Mouse (Mus musculus) induced T-regulatory cell, adult 2 months (primary cell): Measurements from ENCODE around the gene Olfr1100.

Experiments
- DNase-seq: peaks from one replicate; pipeline ENCODE4 v3.0.0-alpha.2; 2012; ENCODE audit warnings: low read depth

Olfr1100 gene

GRCm38 (mm10) chr2:86979854-86980253 lies at the start of gene Olfr1100:
Olfr1100 (minus strand) TSS chr2:86979954.
- DNase-seq: no peak

- DNase-seq: no peak
These were observed 47.2 kb upstream of the Olfr1100 start, which contains the start of gene Olfr1104 for GRCm38 (mm10) chr2:87026980-87027379. Olfr1104 (minus strand) TSS chr2:87027080.

- no peak for DNase-seq
These were observed 18.3 kb upstream of the Olfr1100 start, which contains the start of gene Olfr1102 for GRCm38 (mm10) chr2:86998098-86998497. Olfr1102 (plus strand) TSS chr2:86998398.

DNA sequence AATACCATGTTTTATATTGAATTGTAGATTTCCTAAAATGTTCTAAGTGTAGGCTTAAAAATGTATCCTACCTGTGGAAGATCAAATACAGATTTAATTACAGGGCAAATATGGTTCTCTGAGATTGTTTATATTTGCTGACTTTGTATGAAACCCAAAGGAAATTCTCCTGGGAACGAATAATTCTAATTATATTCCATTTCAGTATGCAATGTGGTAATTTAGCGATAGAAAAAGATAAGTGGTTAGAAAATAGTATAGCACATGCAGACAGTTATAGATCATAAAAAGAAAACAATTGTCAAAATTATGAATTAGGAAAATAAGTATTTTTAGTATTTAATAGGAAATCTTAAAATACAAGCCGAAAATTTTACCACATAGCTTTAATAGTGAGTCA lies 11.4 kb upstream of the Olfr1100 start, which contains the start of gene Olfr1101:
TSS of gene Olfr1101 (minus strand) at position 101 of the 400 bp plus-strand sequence.
- no peak for DNase-seq

DNA sequence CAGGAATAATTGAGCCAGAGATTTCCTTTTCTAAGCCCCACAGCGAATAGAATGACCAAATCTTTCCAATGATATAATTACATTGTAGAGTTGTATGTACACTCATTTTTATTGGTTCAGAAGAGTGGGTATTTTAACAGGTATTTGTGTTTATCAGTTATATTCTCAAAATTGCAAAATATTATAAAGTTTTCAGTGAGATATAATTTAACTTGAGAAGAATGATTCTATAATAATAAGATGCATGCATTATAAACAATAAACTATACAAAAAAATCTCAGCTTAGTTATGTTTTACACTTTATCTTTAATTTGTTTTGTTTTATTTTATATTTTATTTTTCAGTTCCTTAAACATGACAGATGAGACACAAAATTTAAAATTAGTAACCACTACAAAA lies 19.2 kb downstream of the Olfr1100 start, which contains the start of gene Olfr1099:
TSS of gene Olfr1099 (minus strand) at position 101 of the 400 bp plus-strand sequence.
- DNase-seq: no peak

DNA sequence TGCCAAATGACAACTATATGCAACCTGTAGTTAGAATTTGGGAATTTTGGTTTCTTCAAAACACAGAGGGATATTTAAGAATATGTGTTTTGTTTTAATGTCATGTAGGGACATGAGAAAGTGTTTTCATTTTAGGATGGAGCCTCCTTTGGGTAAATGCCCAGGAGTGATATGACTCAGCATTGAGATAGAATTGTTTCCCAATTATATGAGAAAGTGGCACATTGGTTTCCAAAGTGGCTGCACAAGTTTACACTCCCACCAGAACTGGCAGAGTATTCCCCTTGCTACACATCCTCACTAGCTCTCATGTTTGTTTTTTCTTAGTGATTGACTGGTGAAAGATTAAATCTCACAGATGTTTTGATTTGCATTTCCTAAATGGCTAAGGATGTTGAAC lies 53.2 kb downstream of the Olfr1100 start:
- no peak for DNase-seq
